Mouse (Mus musculus) frontal cortex, postnatal 25 days (tissue): Measurements from ENCODE around the gene Krtap8-1.

Source experiments
- DNase-seq, 2 experiments: peaks; one replicate each; pipeline ENCODE4 v3.0.0; 2022; ENCODE audit warnings: low spot score in 2 of 2

The Krtap8-1 gene

DNA sequence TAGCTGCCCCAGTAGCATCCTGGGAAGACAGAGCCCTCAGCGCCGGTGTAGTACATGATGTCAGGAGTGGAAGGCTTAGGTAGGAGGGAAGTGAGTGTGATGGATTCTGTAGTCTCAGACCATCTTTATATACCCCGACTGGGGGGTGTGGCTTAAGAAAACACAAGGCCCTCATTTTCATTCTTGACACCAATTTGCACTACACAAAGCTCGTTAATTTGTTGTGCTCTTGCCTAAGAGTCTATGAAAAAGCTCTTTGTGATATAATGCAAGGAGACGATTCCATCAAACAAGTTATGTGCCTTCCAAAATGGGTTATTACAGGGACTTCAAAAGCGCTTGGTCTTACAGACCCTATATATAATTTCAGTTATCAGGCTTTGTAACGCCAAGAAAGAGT lies at the start of gene Krtap8-1:
Krtap8-1 (minus strand) TSS at position 101 of the 400 bp plus-strand sequence.
- DNase-seq: no peak

DNA sequence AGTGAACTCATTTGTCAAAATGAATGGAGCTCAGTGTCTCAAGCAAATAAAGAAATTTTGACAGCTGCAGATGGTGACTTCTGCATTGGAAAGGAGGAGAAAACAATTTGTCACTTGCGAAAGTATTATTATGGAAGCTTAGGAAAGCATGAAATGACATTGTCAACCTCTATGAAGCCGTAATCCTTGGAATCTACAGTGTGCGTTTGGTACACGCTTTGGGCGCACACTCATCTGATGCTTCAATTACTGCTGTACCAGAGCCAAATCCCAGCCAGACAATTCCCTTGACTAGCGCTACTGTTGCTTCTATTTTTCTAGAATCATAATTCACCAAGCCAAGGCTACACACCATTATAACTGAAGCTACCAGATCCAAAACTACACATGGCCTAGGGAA lies 49.6 kb upstream of the Krtap8-1 start:
- DNase-seq: no peak

DNA sequence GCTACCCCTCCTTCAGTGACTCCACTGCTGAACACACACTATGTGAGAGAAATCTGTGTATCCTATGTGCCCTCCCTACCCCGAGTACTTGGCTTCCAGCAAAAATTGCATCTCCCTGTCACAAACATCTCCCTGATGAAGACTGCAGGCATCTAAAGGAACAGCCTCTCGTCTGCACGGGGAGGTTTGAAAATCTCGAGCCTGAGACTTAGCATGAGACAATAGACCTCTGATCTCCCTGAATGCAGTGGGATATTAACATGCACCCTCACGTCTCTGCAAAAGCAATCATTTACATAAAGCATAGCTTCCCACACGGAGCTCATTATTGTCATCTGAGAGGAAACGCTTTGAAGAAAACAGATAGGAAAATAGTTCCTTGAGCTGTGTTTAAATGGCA lies 42.8 kb upstream of the Krtap8-1 start:
- no peak for DNase-seq

DNA sequence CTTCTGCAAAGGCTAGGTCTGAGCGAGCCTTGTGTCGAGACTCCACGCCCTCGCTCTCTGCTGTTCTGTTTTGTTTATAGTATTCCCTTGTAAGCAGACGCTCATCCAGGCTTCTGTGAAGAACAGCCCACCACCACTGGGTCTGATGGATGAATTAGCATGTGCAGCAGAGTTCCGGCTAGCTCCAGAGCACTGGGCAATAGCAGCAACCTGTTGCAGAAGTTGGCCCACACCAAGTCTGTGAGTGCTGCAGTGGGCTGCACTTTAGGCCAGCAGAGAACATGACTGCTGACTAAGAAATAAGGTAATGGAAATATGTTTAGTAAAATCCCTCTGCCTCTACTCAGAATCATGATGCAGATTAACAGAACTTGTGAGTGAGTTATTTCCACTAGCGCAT lies 42.1 kb upstream of the Krtap8-1 start:
- no peak for DNase-seq

DNA sequence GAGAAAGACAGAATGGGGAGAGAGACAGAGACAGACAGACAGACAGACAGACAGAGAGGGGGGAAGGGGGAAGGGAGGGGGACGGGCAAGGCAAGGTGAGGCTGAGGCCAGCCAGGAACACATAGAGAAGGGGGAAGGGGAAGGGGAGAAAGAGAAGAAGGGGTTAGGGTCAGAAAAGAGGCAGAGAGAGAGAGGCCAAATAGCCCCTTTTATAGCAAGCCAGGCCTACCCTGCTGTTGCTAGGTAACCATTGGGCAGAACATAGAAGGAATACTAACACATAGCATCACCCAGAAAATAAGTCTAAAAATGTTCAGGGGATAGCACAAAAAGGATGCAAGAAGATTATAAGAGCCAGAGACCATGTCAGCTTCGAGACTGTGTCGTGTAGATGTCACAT lies 40.6 kb upstream of the Krtap8-1 start:
- DNase-seq: no peak

DNA sequence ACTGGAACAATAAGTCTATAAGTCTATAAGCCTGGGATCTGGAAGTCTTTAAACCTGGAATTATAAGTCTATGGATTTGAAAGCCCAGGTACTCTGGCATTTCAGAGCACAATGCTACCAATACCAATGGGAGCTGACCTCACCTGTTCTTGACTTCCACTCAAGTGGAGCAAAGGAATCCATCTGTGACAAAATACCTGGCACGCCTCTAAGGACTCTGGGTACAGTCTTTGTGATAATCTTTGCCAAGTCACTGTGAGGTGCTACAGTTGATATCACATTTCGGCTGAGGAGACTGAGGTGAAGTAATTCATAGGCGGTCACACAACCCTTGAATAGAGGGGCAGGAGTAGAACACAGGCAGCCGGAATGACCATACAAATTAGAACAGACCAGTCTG lies 33.2 kb upstream of the Krtap8-1 start:
- no peak for DNase-seq

DNA sequence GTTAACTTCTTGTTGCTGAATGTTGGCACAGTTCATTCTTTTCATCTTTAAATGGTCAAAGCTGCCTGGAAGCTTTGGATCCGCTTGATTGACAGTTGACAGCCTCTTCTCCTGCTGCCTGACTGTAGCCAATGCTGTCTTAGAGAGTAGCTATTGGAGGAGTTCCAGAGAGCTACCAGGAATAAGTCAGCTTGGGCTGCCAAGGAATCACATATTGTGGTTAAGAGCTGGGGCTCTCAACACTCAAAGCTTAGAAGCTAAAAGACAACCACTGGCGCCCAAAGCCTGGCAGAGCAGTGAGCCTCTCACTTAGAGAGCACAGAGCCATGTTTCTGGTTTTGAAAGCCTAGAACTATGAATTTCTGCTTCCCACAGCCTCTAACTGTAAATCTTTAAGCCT lies 32.8 kb upstream of the Krtap8-1 start:
- DNase-seq: no peak

DNA sequence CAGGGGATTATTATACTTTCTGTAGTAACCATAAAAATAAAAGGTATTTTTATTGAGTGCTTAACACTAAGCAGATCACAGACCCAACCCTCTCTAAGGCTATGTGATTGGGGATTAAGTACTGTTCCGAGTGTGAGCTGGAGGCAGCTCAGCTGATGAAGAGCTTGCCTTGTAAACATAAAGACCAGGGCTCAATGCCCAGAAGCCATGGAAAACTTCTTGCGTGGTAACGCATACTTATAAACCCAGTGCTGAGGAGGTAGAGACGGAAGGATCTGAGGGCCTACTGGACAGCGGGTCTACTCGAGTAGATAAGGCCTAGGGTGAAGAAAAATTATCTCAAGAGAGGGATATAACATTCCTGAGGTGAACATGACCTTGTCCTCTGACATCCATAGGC lies 32.3 kb upstream of the Krtap8-1 start:
- no peak for DNase-seq

DNA sequence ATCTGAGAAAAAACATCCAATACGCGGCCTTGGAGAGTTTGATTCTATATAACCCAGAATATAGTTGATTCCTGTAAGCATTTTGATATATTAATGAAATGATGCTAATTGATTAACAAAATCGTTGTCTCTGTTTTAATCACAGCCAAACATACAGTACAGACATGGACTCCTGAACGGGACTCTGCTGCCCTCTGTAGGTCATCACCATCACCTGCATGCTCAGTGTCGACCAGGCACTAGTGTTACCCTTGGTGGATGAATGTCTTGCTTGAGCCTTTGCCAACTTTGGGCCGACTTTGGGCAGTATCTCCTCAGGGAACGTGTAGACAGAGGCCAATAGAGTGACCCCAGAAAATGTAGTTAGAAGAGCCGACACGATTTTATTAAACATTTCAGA lies 29.9 kb upstream of the Krtap8-1 start:
- DNase-seq: peak; percentile 14 to 23

DNA sequence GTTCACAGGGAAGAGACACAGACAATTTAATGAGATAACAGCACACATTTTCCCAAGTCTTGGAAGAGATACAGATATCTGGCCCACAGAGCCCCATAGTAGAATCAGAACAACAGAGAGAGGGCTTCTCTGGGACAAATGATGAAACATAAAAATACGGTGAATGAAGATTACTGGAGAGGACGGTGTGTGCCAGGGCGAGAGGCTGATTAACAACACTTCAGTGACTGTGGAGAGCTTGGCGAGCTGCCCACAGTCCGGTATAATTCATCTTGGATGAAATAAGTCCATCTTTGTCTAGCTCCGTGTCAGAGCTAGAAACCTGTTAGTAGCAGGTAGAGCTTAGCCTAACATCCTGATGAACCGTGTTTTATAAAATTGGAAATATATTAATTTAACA lies 25.7 kb upstream of the Krtap8-1 start:
- no peak for DNase-seq

DNA sequence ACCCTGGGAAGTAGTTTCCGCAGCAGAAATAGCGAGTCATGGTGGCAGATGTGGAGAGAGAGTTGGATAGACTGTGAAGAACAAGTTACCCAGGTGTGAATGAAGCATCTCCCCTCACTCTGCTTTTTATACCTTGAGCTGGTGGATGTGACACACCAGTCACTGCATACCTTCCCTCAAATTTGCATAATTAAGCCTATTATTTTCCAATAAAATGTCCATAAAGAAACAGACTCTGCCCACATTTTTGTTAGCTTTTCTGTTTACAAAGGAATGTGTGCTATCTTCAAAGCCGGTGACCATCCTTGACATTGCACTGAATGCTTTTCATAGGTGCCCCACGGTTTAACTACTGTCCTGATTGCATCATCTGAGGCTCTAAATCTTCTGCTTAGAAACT lies 20.5 kb upstream of the Krtap8-1 start, which contains the start of gene Krtap7-1:
Krtap7-1 (minus strand) TSS at position 101 of the 400 bp plus-strand sequence.
- no peak for DNase-seq

DNA sequence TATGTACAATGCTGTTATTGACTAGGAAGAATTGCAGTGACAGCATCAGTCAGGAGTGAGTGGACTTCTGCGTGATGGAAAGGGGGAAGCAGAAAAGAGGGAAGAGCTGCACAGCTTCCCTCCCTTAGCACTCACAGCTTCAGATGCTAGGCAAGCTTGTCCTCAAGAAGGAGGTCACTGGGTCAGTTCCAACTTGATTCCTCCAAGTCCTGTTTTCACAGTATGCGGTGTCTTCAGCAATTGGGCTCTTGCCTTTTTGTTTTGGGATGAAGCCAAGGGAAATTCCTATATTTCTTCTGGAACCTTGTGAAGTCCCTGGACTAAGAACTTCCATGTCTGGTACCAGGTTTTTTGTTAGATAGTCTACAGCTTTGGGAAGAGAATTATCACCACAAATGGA lies 15.8 kb upstream of the Krtap8-1 start:
- no peak for DNase-seq

DNA sequence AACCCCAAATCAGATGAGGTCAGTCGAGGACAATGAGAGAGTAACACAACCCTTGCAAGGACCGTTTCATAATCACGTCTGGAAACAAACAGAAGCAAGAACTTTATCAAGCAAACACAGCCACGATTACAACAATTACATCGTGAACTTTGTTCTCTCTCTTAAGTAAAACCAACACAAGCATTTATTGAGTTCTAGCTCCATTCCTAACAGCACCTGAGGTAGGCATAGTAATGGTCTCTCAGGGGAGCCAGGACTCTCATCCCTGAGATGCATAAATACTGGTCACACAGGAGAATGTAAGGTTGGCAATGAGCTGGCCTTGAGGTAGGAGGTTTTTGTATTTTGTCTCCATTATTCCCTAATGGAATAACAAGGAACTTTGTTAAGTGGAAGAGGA lies 14.1 kb upstream of the Krtap8-1 start:
- no peak for DNase-seq

DNA sequence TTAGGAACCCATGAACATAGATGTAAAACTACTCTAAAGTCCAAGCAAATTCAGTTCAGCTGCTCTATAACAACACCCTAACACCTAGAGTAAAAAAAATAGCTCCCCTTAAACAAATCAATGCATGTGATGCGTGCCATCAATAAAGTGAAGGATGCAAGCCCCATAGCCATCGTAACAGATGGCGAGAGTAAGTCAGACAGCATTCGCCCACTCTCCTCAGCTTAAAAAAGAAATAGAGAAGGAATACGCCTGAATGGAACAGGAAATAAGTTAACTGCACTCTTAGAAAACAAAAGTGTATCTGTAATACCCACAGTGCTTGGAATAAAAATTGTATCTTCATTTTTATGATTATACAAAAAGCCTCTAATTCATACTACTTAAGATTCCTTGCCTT lies 9.2 kb upstream of the Krtap8-1 start:
- DNase-seq: no peak

DNA sequence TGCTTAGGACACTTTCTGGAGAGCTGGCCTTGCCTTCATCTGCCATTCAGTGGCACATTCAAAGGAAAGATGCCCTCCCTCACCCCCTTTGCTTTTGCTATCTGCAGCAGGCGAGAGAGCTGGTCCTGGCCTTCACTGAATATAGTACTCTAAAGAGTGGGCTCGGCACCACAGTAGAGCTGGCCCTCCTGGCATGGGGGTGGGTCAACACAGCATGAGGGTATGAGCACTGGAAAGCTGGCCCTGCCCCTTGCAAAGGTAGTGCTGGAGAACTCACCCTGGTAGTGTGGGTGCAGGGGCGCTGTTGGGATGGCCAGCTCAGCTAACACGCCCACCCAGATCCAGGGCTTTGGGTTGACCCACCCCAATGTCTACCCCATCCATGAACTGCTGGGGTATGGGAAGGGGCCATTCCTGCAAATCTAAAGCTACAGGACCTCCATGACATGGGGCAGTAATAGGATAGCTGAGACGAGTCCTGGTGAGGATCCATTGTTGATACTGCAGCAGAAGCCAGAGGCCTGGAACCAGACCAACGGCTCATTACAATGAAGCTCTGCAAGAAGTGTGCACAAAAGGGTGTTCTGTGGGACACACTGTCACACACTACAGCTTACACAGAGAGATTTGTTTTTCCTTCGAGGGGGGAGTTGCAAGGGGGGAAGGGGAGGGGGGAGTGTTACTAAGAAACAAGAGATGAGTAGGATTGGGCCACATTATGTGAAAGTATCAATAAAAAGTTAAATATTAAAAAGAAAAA lies 7.8 kb upstream of the Krtap8-1 start:
- no peak for DNase-seq

DNA sequence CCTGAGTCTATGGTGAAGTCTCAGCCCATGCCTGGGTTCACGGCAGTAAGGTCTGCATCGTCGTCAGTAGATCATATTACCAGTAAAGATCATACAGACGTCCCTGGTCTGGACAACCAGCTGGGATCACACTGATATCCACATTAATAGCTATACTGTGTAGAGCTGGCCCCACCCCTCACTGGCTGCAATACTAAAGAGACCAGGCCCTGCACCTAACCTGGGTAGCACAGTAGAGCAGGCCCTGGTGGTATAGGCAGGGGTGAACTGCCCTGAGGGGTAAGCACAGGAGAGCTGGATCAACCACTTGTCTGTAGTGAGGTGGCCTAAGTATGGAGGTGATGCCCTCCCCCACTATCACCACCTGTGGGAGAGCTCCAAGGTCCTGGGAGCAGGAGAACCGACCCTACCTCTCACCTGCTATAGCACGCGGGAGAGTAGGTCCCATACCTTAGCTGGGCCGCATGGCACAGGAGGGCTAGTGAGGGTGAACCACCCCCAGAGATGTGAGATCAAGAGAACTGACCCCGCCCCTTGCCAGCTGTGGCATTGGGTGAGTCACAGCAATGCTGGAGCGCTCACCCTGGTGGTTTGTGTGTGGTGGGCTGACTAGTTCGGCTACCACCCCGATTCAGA lies 10.0 kb downstream of the Krtap8-1 start:
- DNase-seq: no peak

DNA sequence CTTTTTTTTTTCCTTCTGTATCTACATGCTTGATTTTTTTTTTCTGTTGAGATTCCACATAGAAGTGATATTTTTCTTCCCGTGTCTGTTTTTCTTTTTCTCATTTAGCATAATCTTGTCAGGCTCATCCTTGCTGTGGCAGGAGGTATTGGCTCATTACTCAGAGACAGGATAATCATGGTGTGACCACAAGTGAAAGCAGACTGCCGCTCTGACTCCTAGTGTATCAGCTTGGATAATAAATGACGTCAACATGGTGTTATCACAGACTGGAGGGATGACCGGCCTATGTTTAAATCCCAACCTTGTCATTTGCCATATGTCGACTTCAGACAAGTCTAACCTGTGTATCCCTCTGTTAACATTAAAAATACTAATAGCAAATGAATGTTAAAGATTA lies 26.6 kb downstream of the Krtap8-1 start:
- no peak for DNase-seq
